Mouse (Mus musculus) midbrain, embryonic 15.5 days (tissue): ENCODE measurements at regions not wholly inside any gene's neighbourhood (a gene's known extent, or its start where the extent isn't known, plus 50 kb on each side); places are given as distances from the start of the nearest gene placed in this dataset.
A peak's percentile ranks its signal among the peaks of the same experiment; 100 is the strongest.

ENCODE experiments used
- ATAC-seq: fragments of 200-750 bp; cut with Nextera tagmentation; replicated peaks from 2 replicates; pipeline ENCODE4 v1.8.0; 2017; ENCODE audit warnings: moderate TSS enrichment
- H3K27ac ChIP-seq: fragments of 300-500 bp; sonication (generic); 2 replicates; pipeline ENCODE4 v1.5.1; 2015; ENCODE audit warnings: mild to moderate bottlenecking, inconsistent platforms
- H3K27me3 ChIP-seq: fragments of 300-500 bp; sonication (generic); replicated peaks from 2 replicates; pipeline ENCODE4 v1.6.1; 2015; ENCODE audit warnings: inconsistent platforms
- H3K36me3 ChIP-seq: fragments of 300-500 bp; sonication (generic); replicated peaks from 2 replicates; pipeline ENCODE4 v1.6.1; 2015; ENCODE audit warnings: inconsistent platforms
- H3K4me1 ChIP-seq: fragments of 300-500 bp; sonication (generic); 2 replicates; pipeline ENCODE4 v1.6.1; 2015; ENCODE audit warnings: inconsistent platforms
- H3K4me2 ChIP-seq: fragments of 300-500 bp; sonication (generic); 2 replicates; pipeline ENCODE4 v1.6.1; 2015; ENCODE audit warnings: inconsistent platforms, mild to moderate bottlenecking, moderate library complexity
- H3K4me3 ChIP-seq: fragments of 300-500 bp; sonication (generic); 2 replicates; pipeline ENCODE4 v1.5.1; 2015; ENCODE audit warnings: mild to moderate bottlenecking, inconsistent platforms
- H3K9ac ChIP-seq: fragments of 300-500 bp; sonication (generic); 2 replicates; pipeline ENCODE4 v1.6.1; 2015; ENCODE audit warnings: mild to moderate bottlenecking, inconsistent platforms
- H3K9me3 ChIP-seq: fragments of 300-500 bp; sonication (generic); 2 replicates; pipeline ENCODE4 v1.6.1; 2016; ENCODE audit warnings: inconsistent platforms
- WGBS: fragments of 180-500 bp; shearing (Covaris S2); methylation state at CpG from one replicate; pipeline ENCODE4 v1.1.7; 2015; ENCODE audit warnings: mixed read lengths; 5-methylcytosine and 5-hydroxymethylcytosine counted together

GRCm38 (mm10) chr9:32016286-32016685 is 99.7 kb upstream of the Arhgap32 start:
- H3K4me2 ChIP-seq, result no peak overlapping the region
- H3K9me3 ChIP-seq, result no peaks in the 10 kb centered on the region
- H3K27me3 ChIP-seq, result no peaks in the 10 kb centered on the region
- ATAC-seq, result peak; percentile 63; the same call in 1 of the 2 replicates
- 36% methylated on average over 4 of the region's 4 CpGs for WGBS
- no peak overlapping the region for H3K9ac ChIP-seq
- H3K4me3 ChIP-seq, result no peak overlapping the region
- H3K4me1 ChIP-seq, result peaks cover 12% of the 10 kb centered on the region; the same call in 1 of the 2 replicates
- H3K36me3 ChIP-seq, result no peaks in the 10 kb centered on the region
- H3K27ac ChIP-seq, result peak overlapping the region; percentile 53

DNA sequence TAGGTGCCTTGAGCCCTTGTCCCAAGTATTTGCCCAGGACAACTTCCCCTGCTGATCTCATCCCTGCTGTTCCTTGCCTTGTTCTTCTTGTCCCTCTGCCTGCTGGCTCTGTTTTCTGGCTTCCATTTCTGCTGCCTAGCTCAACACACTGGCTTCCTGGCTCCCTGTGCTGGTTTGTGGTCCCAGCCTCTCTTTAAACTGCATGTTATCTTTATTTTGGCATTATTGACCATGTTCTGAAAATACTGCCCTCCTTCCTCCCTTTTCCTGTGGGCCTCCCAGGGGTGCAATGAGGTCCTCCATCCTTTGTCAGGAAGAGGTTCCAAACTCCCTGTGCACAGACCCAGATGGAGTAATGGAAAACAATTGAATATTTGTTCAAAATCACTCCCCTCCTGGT is 97.9 kb upstream of the Arhgap32 start:
- ATAC-seq, result no peak
- Histone ChIP-seq H3K4me2 (no peak overlapping the region), H3K9ac (no peak overlapping the region), H3K27ac (no peak overlapping the region), H3K4me3 (no peak overlapping the region), H3K36me3 (no peaks in the 10 kb centered on the region), H3K9me3 (no peaks in the 10 kb centered on the region), H3K27me3 (no peaks in the 10 kb centered on the region), H3K4me1 (peaks cover 17% of the 10 kb centered on the region; the same call in 1 of the 2 replicates)

DNA sequence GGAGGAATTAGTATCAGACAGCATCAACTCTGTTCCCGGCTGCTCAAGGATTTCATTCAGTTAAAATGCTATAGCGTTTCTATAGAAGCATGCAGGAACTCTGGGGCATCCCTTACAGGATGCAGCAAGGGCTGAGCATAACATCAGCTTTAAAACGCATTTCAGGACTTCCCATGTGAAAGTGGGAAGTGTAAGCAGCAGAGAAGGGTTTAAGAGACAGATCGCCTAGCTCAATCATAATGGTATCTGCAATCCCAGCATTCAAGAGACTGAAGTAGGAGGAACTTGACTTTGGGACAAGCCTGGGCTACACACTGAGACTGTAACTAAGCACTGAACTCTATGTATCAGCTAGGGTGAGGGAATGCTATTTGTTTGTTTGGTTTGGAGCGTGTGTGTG is 96.2 kb upstream of the Arhgap32 start:
- no peaks in the 10 kb centered on the region for H3K36me3 ChIP-seq
- no peak overlapping the region for H3K4me3 ChIP-seq
- ATAC-seq, result no peak
- no peak overlapping the region for H3K9ac ChIP-seq
- H3K9me3 ChIP-seq, result no peaks in the 10 kb centered on the region
- 76% methylated on average over 5 of the region's 5 CpGs for WGBS
- peaks cover 17% of the 10 kb centered on the region; the same call in 1 of the 2 replicates for H3K4me1 ChIP-seq
- no peak overlapping the region for H3K4me2 ChIP-seq
- H3K27ac ChIP-seq, result no peak overlapping the region
- no peaks in the 10 kb centered on the region for H3K27me3 ChIP-seq

- no peak overlapping the region for H3K27ac ChIP-seq
- H3K9ac ChIP-seq, result no peak overlapping the region
- peaks cover 16% of the 10 kb centered on the region; the same call in 1 of the 2 replicates for H3K4me1 ChIP-seq
- no peak for ATAC-seq
- no peaks in the 10 kb centered on the region for H3K9me3 ChIP-seq
- H3K36me3 ChIP-seq, result no peaks in the 10 kb centered on the region
- H3K4me2 ChIP-seq, result no peak overlapping the region
- no peak overlapping the region for H3K4me3 ChIP-seq
- 33% methylated on average over 13 of the region's 13 CpGs for WGBS
- H3K27me3 ChIP-seq, result no peaks in the 10 kb centered on the region
Observed at GRCm38 (mm10) chr9:32020942-32021731, 94.8 kb upstream of the Arhgap32 start.

DNA sequence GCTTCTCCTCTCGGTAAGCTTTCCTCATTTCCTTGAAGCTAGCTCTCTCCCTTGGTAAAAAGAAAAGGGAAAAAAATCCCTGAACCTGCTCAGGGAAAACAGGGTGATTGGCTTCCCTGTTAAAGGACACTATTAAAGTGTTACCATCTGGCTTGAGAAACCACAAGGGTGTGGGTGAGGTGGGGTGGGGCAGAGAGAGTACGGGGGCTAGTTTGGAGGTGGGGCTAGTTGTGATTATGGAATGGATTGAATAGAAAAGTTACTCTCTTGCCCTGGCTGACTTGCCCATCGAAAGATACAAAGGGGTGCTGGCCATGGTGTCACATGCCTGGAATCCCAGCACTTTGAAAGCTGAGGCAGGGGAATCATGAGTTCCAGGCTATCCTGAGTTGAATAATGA is 94.2 kb upstream of the Arhgap32 start:
- no peak for ATAC-seq
- Histone ChIP-seq H3K27ac (no peak overlapping the region), H3K36me3 (no peaks in the 10 kb centered on the region), H3K4me3 (no peak overlapping the region), H3K4me1 (peaks cover 11% of the 10 kb centered on the region; the same call in 1 of the 2 replicates), H3K9me3 (no peaks in the 10 kb centered on the region), H3K4me2 (no peak overlapping the region), H3K9ac (no peak overlapping the region), H3K27me3 (no peaks in the 10 kb centered on the region)
- WGBS, result 41% methylated on average over 3 of the region's 3 CpGs

GRCm38 (mm10) chr9:32022996-32023395 is 92.9 kb upstream of the Arhgap32 start:
- H3K36me3 ChIP-seq, result no peaks in the 10 kb centered on the region

GRCm38 (mm10) chr9:32024767-32025166 is 91.2 kb upstream of the Arhgap32 start:
- Histone ChIP-seq H3K9me3 (no peaks in the 10 kb centered on the region), H3K27ac (no peak overlapping the region), H3K4me3 (no peak overlapping the region), H3K4me1 (peaks cover 11% of the 10 kb centered on the region; the same call in 1 of the 2 replicates), H3K9ac (no peak overlapping the region), H3K36me3 (no peaks in the 10 kb centered on the region), H3K4me2 (no peak overlapping the region), H3K27me3 (no peaks in the 10 kb centered on the region)
- 50% methylated on average over 5 of the region's 5 CpGs for WGBS
- ATAC-seq, result no peak

More at GRCm38 (mm10) chr9:32022996-32023395, 92.9 kb upstream of the Arhgap32 start:
- Histone ChIP-seq H3K9ac (no peak overlapping the region), H3K9me3 (no peaks in the 10 kb centered on the region), H3K27me3 (no peaks in the 10 kb centered on the region), H3K4me3 (no peak overlapping the region), H3K4me1 (peaks cover 11% of the 10 kb centered on the region; the same call in 1 of the 2 replicates), H3K27ac (no peak overlapping the region), H3K4me2 (no peak overlapping the region)
- no peak for ATAC-seq
- WGBS, result 94% methylated on average over 10 of the region's 10 CpGs

DNA sequence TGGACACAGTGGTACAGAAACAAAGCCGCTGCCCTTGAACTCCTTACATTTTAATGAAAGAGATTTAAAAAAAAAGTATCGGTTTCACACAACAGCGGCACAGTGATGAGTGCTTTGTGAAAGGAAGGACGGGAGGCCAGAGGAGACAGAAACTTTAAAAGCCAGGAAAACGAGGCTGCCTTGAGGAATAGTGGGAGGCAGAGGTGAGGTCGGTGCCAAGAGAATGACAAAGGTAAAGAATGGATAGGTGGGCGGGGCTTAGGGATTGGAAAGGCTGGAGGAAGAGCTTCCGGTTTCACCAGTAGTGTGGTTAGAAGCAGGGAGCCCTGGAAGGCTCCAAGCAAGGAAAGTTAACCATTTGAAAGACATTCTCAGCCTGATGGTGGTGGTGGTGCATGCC is 88.0 kb upstream of the Arhgap32 start:
- Histone ChIP-seq H3K9ac (no peak overlapping the region), H3K27me3 (no peaks in the 10 kb centered on the region), H3K4me2 (no peak overlapping the region), H3K27ac (no peak overlapping the region), H3K4me3 (no peak overlapping the region), H3K4me1 (peaks cover 7% of the 10 kb centered on the region; the same call in 1 of the 2 replicates), H3K9me3 (no peaks in the 10 kb centered on the region), H3K36me3 (no peaks in the 10 kb centered on the region)
- no peak for ATAC-seq
- WGBS, result 35% methylated on average over 8 of the region's 8 CpGs

DNA sequence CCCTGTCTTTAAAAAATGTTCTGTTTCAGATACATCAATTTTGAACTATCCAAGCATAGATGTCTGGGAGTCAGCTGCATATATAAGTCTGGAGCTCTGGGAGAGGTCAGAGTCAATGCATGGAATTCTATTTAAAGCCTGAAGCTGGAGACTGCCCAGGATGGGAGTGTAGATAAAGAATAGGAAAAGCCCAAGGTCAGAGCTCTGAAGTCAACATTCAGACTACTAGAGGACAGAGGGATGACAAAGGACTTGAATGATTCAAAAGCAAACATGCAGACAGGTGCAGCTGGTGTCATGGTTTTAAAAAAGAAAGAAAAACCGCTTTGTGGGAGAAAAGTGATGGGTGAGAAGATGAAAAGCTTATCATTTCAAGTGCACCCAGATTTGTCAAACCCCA is 86.9 kb upstream of the Arhgap32 start:
- peaks cover 12% of the 10 kb centered on the region for H3K4me1 ChIP-seq
- no peak for ATAC-seq
- no peaks in the 10 kb centered on the region for H3K36me3 ChIP-seq
- H3K4me3 ChIP-seq, result no peak overlapping the region
- WGBS, result 85% methylated on average over 1 of the region's 1 CpGs
- H3K27ac ChIP-seq, result no peak overlapping the region
- no peak overlapping the region for H3K9ac ChIP-seq
- H3K4me2 ChIP-seq, result no peak overlapping the region
- H3K27me3 ChIP-seq, result no peaks in the 10 kb centered on the region
- no peaks in the 10 kb centered on the region for H3K9me3 ChIP-seq

DNA sequence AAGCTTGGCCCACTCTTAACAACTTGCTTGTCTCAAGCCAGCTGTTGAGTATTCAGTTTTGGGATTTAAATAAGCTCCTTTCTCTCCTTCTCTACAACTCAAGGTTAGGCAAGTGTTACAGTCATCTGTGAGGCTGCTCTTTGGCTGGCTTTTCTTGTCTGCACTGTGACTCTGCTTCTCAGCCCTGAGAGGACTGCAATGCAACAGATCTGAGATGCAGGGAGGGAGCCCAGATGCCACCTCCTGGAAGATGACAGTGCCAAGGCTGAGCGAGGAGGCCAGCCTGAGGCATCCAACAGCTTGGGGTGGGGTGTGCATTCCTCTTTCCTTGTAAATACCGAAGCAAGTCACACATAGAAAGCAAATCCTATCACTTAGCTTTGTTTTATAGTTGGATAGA is 86.2 kb upstream of the Arhgap32 start:
- no peak for ATAC-seq
- Histone ChIP-seq H3K9ac (no peak overlapping the region), H3K36me3 (no peaks in the 10 kb centered on the region), H3K4me3 (no peak overlapping the region), H3K27me3 (no peaks in the 10 kb centered on the region), H3K4me1 (peaks cover 19% of the 10 kb centered on the region), H3K4me2 (no peak overlapping the region), H3K9me3 (no peaks in the 10 kb centered on the region), H3K27ac (no peak overlapping the region)
- WGBS, result 68% methylated on average over 2 of the region's 2 CpGs

DNA sequence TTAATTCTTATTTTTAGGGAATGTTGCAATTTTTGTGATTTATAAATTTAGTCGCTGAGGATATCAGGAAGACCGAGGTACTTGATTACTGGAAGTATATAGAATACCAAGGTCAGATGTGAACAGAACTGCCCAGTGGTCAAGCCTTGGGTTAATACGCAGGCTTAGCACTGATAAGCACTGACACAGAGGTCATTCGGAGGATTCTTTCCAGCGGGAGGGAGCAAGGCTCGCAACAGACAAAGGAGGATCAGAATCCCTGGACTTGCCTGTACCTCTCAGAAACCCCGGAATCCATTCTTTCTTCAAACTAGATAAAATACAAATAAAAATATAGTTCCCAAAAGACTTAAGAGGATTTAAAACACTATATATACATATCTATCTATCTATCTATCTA is 85.7 kb upstream of the Arhgap32 start:
- WGBS, result 77% methylated on average over 7 of the region's 7 CpGs
- Histone ChIP-seq H3K27ac (no peak overlapping the region), H3K4me2 (no peak overlapping the region), H3K4me1 (peaks cover 23% of the 10 kb centered on the region), H3K9ac (no peak overlapping the region), H3K27me3 (no peaks in the 10 kb centered on the region), H3K4me3 (no peak overlapping the region), H3K36me3 (no peaks in the 10 kb centered on the region), H3K9me3 (no peaks in the 10 kb centered on the region)
- ATAC-seq, result no peak

- ATAC-seq, result peak; percentile 92
- Histone ChIP-seq H3K4me3 (peak overlapping the region; percentile 89), H3K9ac (peak overlapping the region; percentile 83), H3K36me3 (no peaks in the 10 kb centered on the region), H3K4me1 (peaks cover 23% of the 10 kb centered on the region), H3K27ac (peak overlapping the region; percentile 94), H3K9me3 (no peaks in the 10 kb centered on the region), H3K4me2 (peak overlapping the region; percentile 77), H3K27me3 (no peaks in the 10 kb centered on the region)
- WGBS, result 0% methylated on average over 56 of the region's 64 CpGs
Observed at GRCm38 (mm10) chr9:32031950-32032453, 83.9 kb upstream of the Arhgap32 start.
